Mouse (Mus musculus) stomach, postnatal 0 days (tissue): Measurements from ENCODE around the gene Ppp1r36.

Source experiments
- CTCF ChIP-seq: IDR thresholded peaks from 2 replicates; pipeline ENCODE4 v1.5.1; 2016; ENCODE audit warnings: antibody characterized with exemption, low read depth, mild to moderate bottlenecking, moderate library complexity
- EP300 ChIP-seq: optimal IDR thresholded peaks from 2 replicates; pipeline ENCODE3; 2016; ENCODE audit warnings: antibody characterized with exemption

GRCm38 (mm10) chr12:76391595-76392271, 25.6 kb upstream of the Ppp1r36 start:
- TF ChIP-seq EP300 (no peak), CTCF (no peak; the same call in 1 of the 2 replicates)
